ENCODE assay signal across 20 mouse cellular contexts in the genomic region with DNA sequence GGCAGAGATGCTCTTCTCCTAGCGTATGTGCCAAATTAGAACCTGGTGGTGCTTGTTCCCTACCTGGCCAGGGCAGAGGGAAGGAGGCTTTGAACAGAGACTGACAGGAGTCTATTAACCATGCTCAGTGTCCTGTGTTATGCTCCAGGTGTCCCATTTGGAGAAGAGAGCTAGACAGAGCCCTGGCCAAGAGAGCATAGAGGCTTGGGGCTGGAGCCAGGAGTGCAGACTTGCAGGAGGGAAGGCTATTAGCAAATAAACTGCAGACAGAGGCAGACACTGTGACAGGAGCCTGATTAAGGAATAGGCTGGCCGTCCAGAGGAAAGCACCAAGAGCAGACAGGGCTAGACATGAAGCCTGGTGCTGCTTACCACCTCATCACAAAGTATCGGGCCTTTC.
"Had no signal": no experiment of that assay in that cellular context is flagged by ENCODE, and none has a peak within 500 bp of the region (broad histone marks: within the 10 kb centered on the region; RNA-seq: fewer than 3 reads in every experiment).

No protein-coding gene starts in this region.

- H3K4me2 ChIP-seq: limb, embryonic 12.5 days; limb, embryonic 15.5 days; liver, embryonic 11.5 days; lung, embryonic 14.5 days; midbrain, embryonic 12.5 days; stomach, embryonic 15.5 days had no signal

- ATAC-seq: intestine, embryonic 16.5 days; liver, postnatal 0 days; lung, postnatal 0 days had no signal

- H3K9me3 ChIP-seq: limb, embryonic 12.5 days; limb, embryonic 15.5 days; midbrain, embryonic 12.5 days; stomach, embryonic 15.5 days had no signal

- H3K4me1 ChIP-seq: limb, embryonic 15.5 days; stomach, embryonic 15.5 days had no signal

- H3K9ac ChIP-seq: limb, embryonic 12.5 days; limb, embryonic 15.5 days; liver, embryonic 14.5 days; liver, postnatal 0 days; lung, embryonic 14.5 days; midbrain, embryonic 12.5 days; stomach, embryonic 15.5 days had no signal

- H3K27ac ChIP-seq: limb, embryonic 12.5 days; limb, embryonic 15.5 days; liver, embryonic 14.5 days; macrophage; midbrain, embryonic 12.5 days; stomach, embryonic 15.5 days had no signal

- H3K27me3 ChIP-seq: limb, embryonic 12.5 days; limb, embryonic 15.5 days; midbrain, embryonic 12.5 days; stomach, embryonic 15.5 days had no signal

- H3K4me3 ChIP-seq: limb, embryonic 12.5 days; limb, embryonic 15.5 days; midbrain, embryonic 12.5 days; myocyte; stomach, embryonic 15.5 days had no signal

- H3K36me3 ChIP-seq: limb, embryonic 12.5 days; limb, embryonic 15.5 days; midbrain, embryonic 12.5 days; stomach, embryonic 15.5 days had no signal

- DNase-seq: kidney, adult 18-20 months; kidney, adult 9 months; kidney, postnatal 14 days; kidney, postnatal 4 days; liver, postnatal 0 days; lung, embryonic 14.5 days; retina, postnatal 1 day; right cerebral cortex, postnatal 25 days; spleen, adult 18-20 months; thymus, postnatal 36 days had no signal
